Mouse (Mus musculus) CH12.LX (cell line): ENCODE measurements around the gene Msx3. TPM values are rescaled to one million over a fixed set of nuclear protein-coding genes. Genes with fewer than 3 reads are reported as not detected.

ENCODE experiments used
- DNase-seq: peaks from one replicate; pipeline ENCODE4 v3.0.0-alpha.2; 2013; ENCODE audit errors: extremely low read depth
- H3K27ac ChIP-seq: 2 replicates; pipeline ENCODE4 v1.5.1; 2012; ENCODE audit warnings: low read depth, mild to moderate bottlenecking, control low read depth, moderate library complexity; ENCODE audit not compliant: insufficient read depth
- H3K27me3 ChIP-seq: replicated peaks from 2 replicates; pipeline ENCODE3; 2012; ENCODE audit warnings: inconsistent platforms
- H3K36me3 ChIP-seq, 2 experiments: replicated peaks in 1 of 2; 2 replicates each; pipeline versions ENCODE3 to v1.6.1; 2012; ENCODE audit warnings: inconsistent platforms in 1 of 2, low read length in 1 of 2, mild to moderate bottlenecking in 1 of 2, mixed read lengths in 1 of 2, moderate library complexity in 1 of 2; ENCODE audit not compliant: control insufficient read depth in 1 of 2, insufficient read depth in 1 of 2
- H3K4me1 ChIP-seq, 2 experiments: 2 replicates each; pipeline ENCODE4 v1.6.1; 2012; ENCODE audit warnings: inconsistent platforms in 1 of 2, moderate library complexity in 1 of 2; ENCODE audit not compliant: insufficient read depth in 2 of 2, control insufficient read depth in 1 of 2
- H3K4me2 ChIP-seq: 2 replicates; pipeline ENCODE4 v1.6.1; 2012; ENCODE audit warnings: low read depth, mild to moderate bottlenecking, control low read depth; ENCODE audit not compliant: poor library complexity, insufficient read depth, severe bottlenecking
- H3K4me3 ChIP-seq, 3 experiments: fragments of 150-350 bp in 1 of 3; sonication (generic) in 1 of 3; replicated peaks in 1 of 3; 2 replicates each; pipeline versions ENCODE3 to v1.5.1; 2011 to 2012; ENCODE audit warnings: low read depth in 2 of 3, low read length in 2 of 3, mild to moderate bottlenecking in 2 of 3, moderate library complexity in 2 of 3, control low read depth in 1 of 3, improper control_type of control experiment in 1 of 3, inconsistent platforms in 1 of 3, mixed read lengths in 1 of 3; ENCODE audit not compliant: poor library complexity in 1 of 3
- H3K79me2 ChIP-seq: replicated peaks from 2 replicates; pipeline ENCODE4 v1.6.1; 2012; ENCODE audit warnings: mild to moderate bottlenecking, moderate library complexity; ENCODE audit not compliant: control insufficient read depth, poor library complexity, insufficient read depth, severe bottlenecking; ENCODE audit errors: extremely low read depth
- H3K9ac ChIP-seq: 2 replicates; pipeline ENCODE4 v1.6.1; 2012; ENCODE audit warnings: low read depth, mild to moderate bottlenecking, control low read depth, moderate library complexity; ENCODE audit not compliant: insufficient read depth
- H3K9me3 ChIP-seq: replicated peaks from 2 replicates; pipeline ENCODE3; 2012; ENCODE audit warnings: low read length, inconsistent platforms, mixed read lengths
- CHD1 ChIP-seq: IDR thresholded peaks from 2 replicates; pipeline ENCODE4 v1.6.1; 2012; ENCODE audit warnings: low read depth, low read length, improper control_type of control experiment, inconsistent platforms
- CHD2 ChIP-seq: IDR thresholded peaks from 2 replicates; pipeline ENCODE4 v1.6.1; 2011; ENCODE audit warnings: low read length, improper control_type of control experiment
- E2F4 ChIP-seq: IDR thresholded peaks from 2 replicates; pipeline ENCODE4 v1.6.1; 2011; ENCODE audit warnings: low read depth, low read length, improper control_type of control experiment; ENCODE audit not compliant: insufficient replicate concordance
- ELF1 ChIP-seq: IDR thresholded peaks from 2 replicates; pipeline ENCODE4 v1.6.1; 2014; ENCODE audit warnings: low read depth, mild to moderate bottlenecking, inconsistent platforms, low read length, improper control_type of control experiment
- EP300 ChIP-seq: IDR thresholded peaks from 2 replicates; pipeline ENCODE4 v1.6.1; 2011; ENCODE audit warnings: low read length, improper control_type of control experiment
- HCFC1 ChIP-seq: IDR thresholded peaks from 2 replicates; pipeline ENCODE4 v1.6.1; 2012; ENCODE audit warnings: low read depth, mild to moderate bottlenecking, inconsistent platforms, low read length, improper control_type of control experiment
- IRF4 ChIP-seq: IDR thresholded peaks from 2 replicates; pipeline ENCODE4 v1.6.1; 2014; ENCODE audit warnings: low read depth, mild to moderate bottlenecking, inconsistent platforms, low read length, improper control_type of control experiment
- JUN ChIP-seq: IDR thresholded peaks from 2 replicates; pipeline ENCODE4 v1.6.1; 2011; ENCODE audit warnings: low read depth, mild to moderate bottlenecking, low read length, improper control_type of control experiment, moderate library complexity; ENCODE audit not compliant: insufficient read depth
- JUND ChIP-seq: conservative IDR thresholded peaks from 2 replicates; pipeline ENCODE4 v1.6.1; 2011; ENCODE audit warnings: low read depth, low read length, improper control_type of control experiment
- MAFK ChIP-seq: IDR thresholded peaks from 2 replicates; pipeline ENCODE4 v1.6.1; 2011; ENCODE audit warnings: low read length, improper control_type of control experiment; ENCODE audit not compliant: insufficient replicate concordance
- MEF2A ChIP-seq: IDR thresholded peaks from 2 replicates; pipeline ENCODE4 v1.6.1; 2014; ENCODE audit warnings: low read depth, mild to moderate bottlenecking, inconsistent platforms, low read length, improper control_type of control experiment, borderline replicate concordance
- MXI1 ChIP-seq: IDR thresholded peaks from 2 replicates; pipeline ENCODE4 v1.6.1; 2011; ENCODE audit warnings: mild to moderate bottlenecking, low read depth, low read length, improper control_type of control experiment
- MYC ChIP-seq: IDR thresholded peaks from 2 replicates; pipeline ENCODE4 v1.6.1; 2011; ENCODE audit warnings: low read depth, mild to moderate bottlenecking, improper control_type of control experiment, low read length
- NELFE ChIP-seq: IDR thresholded peaks from 2 replicates; pipeline ENCODE4 v1.6.1; 2011; ENCODE audit warnings: low read depth, low read length, improper control_type of control experiment
- NRF1 ChIP-seq: IDR thresholded peaks from 2 replicates; pipeline ENCODE4 v1.6.1; 2014; ENCODE audit warnings: low read depth, mild to moderate bottlenecking, inconsistent platforms, low read length, improper control_type of control experiment, moderate library complexity
- POLR2A ChIP-seq: IDR thresholded peaks from 2 replicates; pipeline ENCODE4 v1.6.1; 2011; ENCODE audit warnings: low read depth, mild to moderate bottlenecking, improper control_type of control experiment, low read length
- POLR2AphosphoS2 ChIP-seq: IDR thresholded peaks from 2 replicates; pipeline ENCODE4 v1.6.1; 2011; ENCODE audit warnings: low read depth, low read length, improper control_type of control experiment
- RCOR1 ChIP-seq: conservative IDR thresholded peaks from 2 replicates; pipeline ENCODE4 v1.6.1; 2012; ENCODE audit warnings: low read depth, mild to moderate bottlenecking, inconsistent platforms, low read length, improper control_type of control experiment
- TBP ChIP-seq: conservative IDR thresholded peaks from 2 replicates; pipeline ENCODE4 v1.6.1; 2011; ENCODE audit warnings: low read depth, low read length, improper control_type of control experiment
- TCF12 ChIP-seq: IDR thresholded peaks from 2 replicates; pipeline ENCODE4 v1.6.1; 2014; ENCODE audit warnings: low read depth, mild to moderate bottlenecking, inconsistent platforms, low read length, improper control_type of control experiment
- UBTF ChIP-seq: IDR thresholded peaks from 2 replicates; pipeline ENCODE4 v1.6.1; 2012; ENCODE audit warnings: low read depth, mild to moderate bottlenecking, inconsistent platforms, low read length, improper control_type of control experiment, moderate library complexity
- USF1 ChIP-seq: IDR thresholded peaks from 2 replicates; pipeline ENCODE4 v1.6.1; 2014; ENCODE audit warnings: low read depth, mild to moderate bottlenecking, inconsistent platforms, low read length, improper control_type of control experiment
- ZMIZ1 ChIP-seq: IDR thresholded peaks from 2 replicates; pipeline ENCODE4 v1.6.1; 2012; ENCODE audit warnings: low read depth, mild to moderate bottlenecking, inconsistent platforms, low read length, improper control_type of control experiment
- dilution Hi-C: fragments of 300-500 bp; cut with MboI; formaldehyde crosslinking; loops from 2 replicates; pipeline ENCODE4 v1.14.3; 2020; ENCODE audit warnings: low sequenced_read_pairs; ENCODE audit not compliant: extremely low pct_unique_long_range_greater_than_20kb, extremely low pct_ligation_motif_present
- in situ Hi-C: fragments of 300-500 bp; cut with MboI; formaldehyde crosslinking; loops from 3 replicates; pipeline ENCODE4 v1.14.3; 2019; ENCODE audit warnings: low sequenced_read_pairs, low pct_ligation_motif_present, low pct_unique_long_range_greater_than_20kb, mixed read lengths
- polyA plus RNA-seq: library from polyadenylated mRNA; unstranded; fragments of >175 nt; gene quantifications from 2 replicates; pipeline ENCODE4 v1.2.1, GENCODE M21; 2012; ENCODE audit warnings: low read depth; ENCODE audit not compliant: insufficient read length
- total RNA-seq, 2 experiments: library from RNA; depleted of rRNA; stranded (reverse); fragments of 300-350 nt in 1 of 2; fragments of >200 nt in 1 of 2; gene quantifications; 2 replicates each; pipeline ENCODE4 v1.2.3; 2012 to 2014

Gene Msx3
- total and polyA plus RNA-seq, 3 experiments, result not detected

DNA sequence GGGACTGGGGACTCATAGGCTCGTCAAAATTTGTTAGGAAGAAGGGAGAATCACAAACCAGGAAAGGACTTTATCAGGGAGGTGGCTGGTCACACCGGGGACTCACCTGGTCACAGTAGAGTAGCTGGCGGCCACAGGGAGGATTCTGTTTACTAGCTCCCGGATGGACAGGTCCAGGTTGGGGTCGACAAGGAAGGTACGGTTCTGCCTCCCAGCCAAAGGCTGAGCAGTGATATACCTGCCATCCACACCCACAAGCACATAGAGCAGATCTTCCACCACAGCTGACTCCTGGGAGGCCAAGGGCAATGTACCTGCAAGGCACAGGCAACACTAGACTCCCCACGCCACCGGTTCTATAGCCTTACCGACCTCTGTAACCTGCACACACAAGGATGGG is 41.1 kb downstream of the Msx3 start:
- no peak for DNase-seq
- H3K27me3 ChIP-seq, result no peaks in the 10 kb centered on the region

DNA sequence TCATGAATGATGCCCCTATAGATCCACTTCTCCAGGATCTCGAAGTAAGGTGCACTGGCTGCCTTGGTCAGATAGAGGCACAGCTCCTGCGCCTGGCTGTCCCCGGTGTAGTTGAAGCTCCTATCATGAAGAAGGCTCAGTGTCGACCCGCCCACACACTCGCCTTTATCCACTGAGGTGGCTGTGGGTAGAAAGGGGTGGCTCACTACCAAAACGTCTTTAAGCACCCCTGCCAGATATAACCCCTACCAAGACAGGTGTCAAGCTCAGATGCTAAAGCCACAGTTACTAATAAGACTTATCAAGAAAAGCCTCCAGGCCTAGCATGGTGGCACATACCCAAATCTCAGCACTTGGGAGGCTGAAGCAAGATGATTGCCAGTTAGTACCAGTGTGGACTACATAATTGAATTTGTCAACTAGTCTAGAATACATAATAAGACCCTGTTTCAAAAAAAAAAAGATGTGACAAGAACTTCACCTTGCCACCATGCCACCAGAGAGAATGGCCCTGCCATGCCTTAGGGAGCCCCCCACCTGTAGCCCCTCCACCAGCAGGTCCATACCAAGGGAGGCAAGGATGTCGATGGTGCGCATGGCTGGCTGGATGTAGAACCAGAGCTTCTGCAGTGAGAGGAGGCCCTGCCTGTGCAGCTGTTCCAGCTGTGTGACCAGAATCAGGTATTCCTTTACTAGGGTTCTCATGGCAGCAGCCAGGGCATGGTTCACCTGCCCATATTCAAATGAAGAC is 41.9 kb downstream of the Msx3 start:
- peaks cover 3% of the 10 kb centered on the region for H3K9me3 ChIP-seq
- no peaks in the 10 kb centered on the region for H3K79me2 ChIP-seq
- H3K4me3 ChIP-seq, result no peak overlapping the region
- dilution Hi-C loops, result no loop called here
- TF ChIP-seq POLR2A, result no peak
- no peak for TF ChIP-seq HCFC1
- TF ChIP-seq EP300, result no peak
- no peak for TF ChIP-seq CHD2
- TF ChIP-seq UBTF, result no peak
- no peak for TF ChIP-seq JUND
- TF ChIP-seq MXI1, result no peak
- no peak for TF ChIP-seq ZMIZ1
- no peak for TF ChIP-seq USF1
- TF ChIP-seq NRF1, result no peak
- no peak for TF ChIP-seq TCF12
- no peak for TF ChIP-seq E2F4
- TF ChIP-seq, all 38 proteins: peak for 0
- Histone ChIP-seq H3K27me3 (no peaks in the 10 kb centered on the region), H3K27ac (no peak overlapping the region), H3K9ac (no peak overlapping the region), H3K36me3 (peaks cover 46 to 81% of the 10 kb centered on the region in 2 experiments), H3K4me1 (no peaks in the 10 kb centered on the region), H3K4me2 (no peak overlapping the region)
- in situ Hi-C loops, result no loop called here
- no peak for DNase-seq

More for the DNA sequence above, 41.1 kb downstream of the Msx3 start:
- Histone ChIP-seq H3K79me2 (no peaks in the 10 kb centered on the region), H3K4me1 (no peaks in the 10 kb centered on the region), H3K36me3 (peaks cover 42 to 74% of the 10 kb centered on the region in 2 experiments), H3K27ac (no peak overlapping the region), H3K9ac (no peak overlapping the region), H3K4me3 (no peak overlapping the region), H3K4me2 (no peak overlapping the region), H3K9me3 (peaks cover 3% of the 10 kb centered on the region)
- dilution Hi-C loops, result no loop called here
- in situ Hi-C loops, result no loop called here
- no peak for TF ChIP-seq NRF1
- no peak for TF ChIP-seq TBP
- TF ChIP-seq EP300, result no peak
- no peak for TF ChIP-seq POLR2AphosphoS2
- no peak for TF ChIP-seq JUN
- no peak for TF ChIP-seq POLR2A
- TF ChIP-seq JUND, result no peak
- no peak for TF ChIP-seq CHD1
- TF ChIP-seq NELFE, result no peak
- no peak for TF ChIP-seq MEF2A
- no peak for TF ChIP-seq CHD2
- TF ChIP-seq MAFK, result no peak
- no peak for TF ChIP-seq RCOR1
- TF ChIP-seq IRF4, result no peak
- TF ChIP-seq MYC, result no peak
- TF ChIP-seq USF1, result no peak
- no peak for TF ChIP-seq ELF1
